Mouse (Mus musculus) CH12F3 (cell line): ENCODE measurements around the gene Lmbrd1.
"Not testable (repeated sequence)": the region's sequence is repeated elsewhere in the genome, so short reads cannot be mapped to it uniquely, and the experiment has no call there.

Experiments used
- in situ Hi-C: fragments of 300-500 bp; cut with MboI; formaldehyde crosslinking; loops from 2 replicates; pipeline ENCODE4 v1.14.3; 2020; ENCODE audit warnings: low sequenced_read_pairs

The Lmbrd1 gene

DNA sequence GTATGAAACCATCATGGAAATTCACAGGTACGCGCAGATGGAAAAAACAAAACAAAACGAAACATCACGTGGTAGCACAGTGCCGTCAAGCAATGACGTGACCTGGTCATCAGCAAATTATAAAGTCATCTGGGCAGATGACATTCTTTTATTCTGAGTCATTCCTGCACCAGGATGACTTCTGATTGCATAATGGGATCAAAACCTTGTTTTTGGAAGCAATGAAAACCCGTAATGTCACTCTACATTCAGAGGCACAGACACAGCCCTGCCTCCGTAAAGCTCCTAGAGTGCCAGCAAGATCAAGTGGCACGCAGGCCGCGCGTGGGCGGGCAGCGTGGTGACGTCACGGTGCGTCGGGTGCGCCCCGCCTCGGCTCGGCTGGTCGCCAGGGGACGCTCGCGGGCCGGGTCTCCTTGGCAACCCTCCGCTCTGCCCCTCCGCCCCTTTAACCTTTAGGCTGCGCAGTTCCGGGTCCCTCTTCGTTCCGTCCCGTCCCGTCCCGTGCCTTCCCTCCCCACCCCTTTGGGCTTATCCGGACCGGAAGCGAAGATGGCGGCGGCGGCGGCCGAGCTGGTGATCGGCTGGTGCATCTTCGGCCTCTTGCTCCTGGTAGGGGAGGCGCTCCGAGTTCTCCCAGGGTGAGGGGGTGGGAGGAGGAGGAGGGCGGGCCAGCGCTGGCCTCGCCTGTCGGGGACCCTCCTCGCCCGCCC is at the start of gene Lmbrd1:
Lmbrd1 (plus strand) TSS at position 426 of the 713 bp plus-strand sequence.
- in situ Hi-C loops = no loop called here

GRCm38 (mm10) chr1:24633553-24634132 is 44.8 kb upstream of the Lmbrd1 start:
- in situ Hi-C loops = no loop called here

GRCm38 (mm10) chr1:24650100-24650499 is 28.3 kb upstream of the Lmbrd1 start:
- in situ Hi-C loops = no loop called here

DNA sequence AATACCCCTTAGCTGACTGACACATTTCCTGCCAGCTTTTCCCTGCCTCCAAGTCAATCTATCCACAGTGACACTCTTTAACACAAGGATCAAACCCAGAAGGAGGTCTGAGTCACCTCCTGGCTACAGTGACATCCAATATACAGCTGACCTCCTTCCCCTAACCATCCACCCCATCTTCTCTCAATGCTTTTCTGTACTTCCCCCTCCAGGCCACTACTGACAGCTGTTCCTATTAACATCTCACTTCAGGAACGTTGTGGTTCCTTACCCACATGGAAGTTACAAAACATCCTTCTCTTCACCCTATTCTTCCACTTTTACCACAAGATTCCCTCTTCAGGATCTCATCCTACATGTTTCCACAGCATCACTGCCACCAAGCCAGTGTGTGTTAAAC is 18.5 kb upstream of the Lmbrd1 start:
- in situ Hi-C loops = no loop called here

DNA sequence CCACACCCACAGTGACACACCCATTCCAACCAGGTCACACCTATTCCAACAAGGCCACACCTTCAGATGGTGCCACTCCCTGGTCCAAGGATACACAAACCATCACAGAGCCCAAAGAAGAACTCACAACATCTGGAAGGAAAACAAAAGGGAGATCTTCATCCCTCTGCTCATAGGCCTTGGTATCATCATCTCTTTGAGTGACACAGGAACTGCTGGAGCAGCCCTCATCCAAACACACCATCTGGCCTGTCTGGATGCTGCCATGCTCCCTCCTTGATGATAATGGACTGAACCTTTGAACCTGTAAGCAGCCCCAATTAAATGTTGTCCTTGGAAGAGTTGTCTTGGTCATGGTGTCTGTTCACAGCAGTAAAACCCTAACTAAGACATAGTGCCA is 17.8 kb upstream of the Lmbrd1 start:
- in situ Hi-C loops = not testable (repeated sequence)

DNA sequence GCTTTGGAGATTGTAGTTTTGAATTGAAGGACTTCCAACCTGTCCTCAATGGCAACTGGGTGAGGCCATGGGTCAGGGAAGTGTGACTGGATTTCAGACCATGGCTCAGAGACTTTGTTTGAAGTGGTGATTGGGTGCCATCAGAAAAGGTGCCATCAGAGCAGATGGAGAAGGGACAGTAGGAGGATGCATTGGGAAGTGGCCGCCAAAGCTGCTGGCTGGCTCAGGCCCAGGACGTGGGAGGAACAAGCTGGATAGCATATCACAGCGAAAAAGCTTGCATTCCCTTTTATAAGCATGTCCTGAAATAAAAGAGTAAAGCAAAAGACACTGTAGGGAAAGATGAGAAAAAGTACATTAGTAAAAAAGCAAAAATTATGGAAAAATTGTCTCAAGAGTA is 16.9 kb upstream of the Lmbrd1 start:
- in situ Hi-C loops = no loop called here

DNA sequence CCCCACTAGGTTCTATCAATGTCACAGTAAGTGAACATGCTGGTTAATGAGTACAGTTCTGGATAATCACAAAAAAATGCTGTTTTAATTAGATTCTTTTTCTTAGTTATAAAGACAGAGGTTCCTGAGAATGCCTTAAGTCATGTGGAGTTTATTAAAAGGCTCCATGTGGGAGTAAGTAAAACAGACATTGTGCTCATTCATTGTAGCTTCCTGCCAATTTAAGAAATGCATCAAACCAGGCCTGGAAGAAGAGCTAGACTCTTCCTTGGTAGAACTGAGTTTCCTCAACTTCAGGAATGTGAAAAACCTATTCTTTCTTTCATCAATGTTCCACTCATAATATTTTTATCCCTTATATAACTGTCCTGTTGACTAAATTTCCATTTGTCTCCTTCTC is 14.3 kb upstream of the Lmbrd1 start:
- in situ Hi-C loops = no loop called here

- in situ Hi-C loops = no loop called here
Observed at GRCm38 (mm10) chr1:24673231-24673630, 5.2 kb upstream of the Lmbrd1 start.

- in situ Hi-C loops = no loop called here
Observed at GRCm38 (mm10) chr1:24677706-24678105, 724 bp upstream of the Lmbrd1 start.

DNA sequence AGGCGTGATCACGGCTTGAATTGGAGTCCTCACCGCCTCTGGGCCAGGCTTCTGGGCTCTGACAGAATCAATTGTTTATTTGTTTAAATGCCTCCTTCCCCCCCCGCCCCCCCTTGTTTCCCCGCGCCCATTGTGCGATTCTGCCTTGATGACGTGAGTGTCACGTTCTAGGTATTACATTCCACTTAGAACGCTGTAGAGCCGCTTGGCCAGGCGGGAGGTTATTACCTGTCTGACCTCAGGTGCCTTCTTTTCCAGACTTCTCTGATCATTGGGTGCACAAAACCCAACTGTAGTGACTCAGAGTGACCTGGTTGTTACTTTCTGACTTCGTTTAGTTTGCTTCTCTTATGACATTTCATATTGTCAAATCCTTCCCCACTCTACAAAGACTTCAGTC is 641 bp downstream of the Lmbrd1 start:
- in situ Hi-C loops = no loop called here

DNA sequence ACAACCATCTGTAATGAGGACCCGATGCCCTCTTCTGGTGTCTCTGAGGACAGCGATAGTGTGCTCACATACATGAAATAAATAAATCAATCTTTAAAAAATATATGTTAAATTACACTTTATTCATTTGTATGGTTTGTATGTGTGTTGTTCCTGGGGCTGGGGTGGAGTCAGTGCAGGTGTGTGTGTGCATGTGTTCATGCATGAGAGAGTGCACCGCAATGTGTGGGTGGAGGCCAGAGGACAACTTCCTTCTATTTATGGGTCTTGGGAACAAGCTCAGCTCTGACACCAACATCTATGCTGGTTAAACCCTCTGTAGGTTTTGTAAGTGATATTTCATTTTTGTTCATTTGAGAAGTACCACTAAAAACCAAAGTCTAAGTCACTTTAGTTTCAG is 2.6 kb downstream of the Lmbrd1 start:
- in situ Hi-C loops = no loop called here

GRCm38 (mm10) chr1:24681946-24682345 is 3.5 kb downstream of the Lmbrd1 start:
- in situ Hi-C loops = no loop called here

GRCm38 (mm10) chr1:24683947-24684346 is 5.5 kb downstream of the Lmbrd1 start:
- in situ Hi-C loops = no loop called here

GRCm38 (mm10) chr1:24685606-24686005 is 7.2 kb downstream of the Lmbrd1 start:
- in situ Hi-C loops = no loop called here

DNA sequence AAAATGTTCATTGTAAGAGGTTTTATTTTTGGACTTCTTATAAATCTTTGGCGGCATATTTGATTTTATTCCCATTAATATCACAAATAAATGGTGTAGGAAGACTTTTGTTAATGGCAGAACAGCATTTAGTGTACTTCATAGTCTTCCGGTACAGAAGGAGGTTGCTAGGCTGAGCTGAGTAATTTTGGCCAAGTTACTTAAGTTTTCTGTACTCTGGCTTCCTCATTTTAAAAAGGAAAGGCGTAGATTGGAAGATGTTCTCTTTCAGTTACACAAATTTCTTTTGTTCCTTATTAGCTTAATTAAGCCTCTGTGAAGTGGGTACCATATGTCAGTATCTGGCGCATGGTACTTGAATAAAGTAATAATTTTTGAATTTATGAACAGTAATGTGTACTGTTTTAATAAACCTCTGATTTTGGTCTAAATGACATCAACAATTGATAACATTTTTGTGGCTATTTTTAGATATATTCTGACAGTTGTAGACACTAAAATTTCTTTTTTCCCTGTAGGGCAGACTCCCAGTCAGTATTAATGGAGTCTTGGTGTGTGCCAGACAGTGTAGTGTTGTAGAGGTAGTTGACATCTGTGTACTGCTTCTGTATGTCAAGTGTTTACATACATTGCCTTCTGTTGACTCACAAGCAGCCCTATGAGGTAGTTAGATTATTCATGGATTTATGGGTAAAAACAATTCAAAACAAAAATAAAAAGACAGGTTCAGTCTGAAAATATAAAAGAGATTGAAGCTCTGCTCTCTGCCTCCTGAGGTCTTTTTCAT is 8.0 kb downstream of the Lmbrd1 start:
- in situ Hi-C loops = no loop called here

DNA sequence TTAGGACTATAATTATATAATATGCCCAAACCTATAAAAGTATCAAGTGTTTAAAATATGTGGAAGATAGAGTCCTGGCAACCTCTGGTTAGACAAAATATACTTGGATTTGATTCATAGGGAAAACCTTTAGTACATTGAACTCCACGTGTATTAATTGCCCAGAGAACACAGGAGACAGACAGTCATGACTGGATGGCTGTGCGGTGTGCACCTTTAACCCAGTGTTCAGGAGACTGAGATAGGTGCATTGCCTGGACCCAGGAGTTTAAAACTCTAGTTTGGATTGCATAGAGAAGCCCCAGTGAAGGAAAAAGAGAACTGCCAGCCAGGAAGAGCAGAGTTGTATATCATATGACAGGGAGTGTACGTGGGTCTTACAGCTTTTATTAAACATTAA is 19.2 kb downstream of the Lmbrd1 start:
- in situ Hi-C loops = no loop called here

DNA sequence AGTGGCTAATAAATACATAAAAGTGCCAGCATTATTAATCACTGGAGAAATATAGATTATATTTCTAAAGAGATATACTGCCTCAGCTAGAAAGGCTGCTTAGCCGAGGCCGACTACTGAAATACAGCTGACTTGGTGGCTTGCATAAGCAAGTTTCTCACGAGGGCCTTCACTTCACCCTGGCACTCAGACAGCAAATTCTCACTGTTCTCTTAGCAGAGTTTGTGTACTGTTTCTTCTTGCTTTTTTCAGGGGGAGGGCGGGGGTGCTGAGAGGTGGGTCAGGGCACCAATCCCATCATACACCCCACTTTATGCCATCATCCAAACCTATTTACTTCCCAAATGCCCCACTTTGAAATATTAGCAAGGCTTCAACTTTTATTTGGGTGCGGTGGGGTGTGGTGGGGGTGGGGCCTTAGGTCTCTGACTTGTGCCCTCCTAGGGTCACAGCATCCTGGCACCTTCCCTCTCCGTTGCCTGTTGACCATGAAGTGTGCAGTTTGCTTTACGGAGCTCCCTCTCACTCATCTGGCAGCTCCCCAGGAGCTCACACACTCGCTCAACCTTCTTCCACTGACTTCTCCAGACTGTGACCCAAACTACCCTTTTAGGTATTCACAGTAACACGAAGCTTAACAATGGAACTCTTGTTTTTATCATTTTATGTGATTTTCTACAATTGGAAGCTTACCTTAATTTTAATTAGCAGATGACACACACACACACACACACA is 19.9 kb downstream of the Lmbrd1 start:
- in situ Hi-C loops = no loop called here

- in situ Hi-C loops = no loop called here
Observed at GRCm38 (mm10) chr1:24699320-24699719, 20.9 kb downstream of the Lmbrd1 start.

GRCm38 (mm10) chr1:24700241-24700640 is 21.8 kb downstream of the Lmbrd1 start:
- in situ Hi-C loops = no loop called here

DNA sequence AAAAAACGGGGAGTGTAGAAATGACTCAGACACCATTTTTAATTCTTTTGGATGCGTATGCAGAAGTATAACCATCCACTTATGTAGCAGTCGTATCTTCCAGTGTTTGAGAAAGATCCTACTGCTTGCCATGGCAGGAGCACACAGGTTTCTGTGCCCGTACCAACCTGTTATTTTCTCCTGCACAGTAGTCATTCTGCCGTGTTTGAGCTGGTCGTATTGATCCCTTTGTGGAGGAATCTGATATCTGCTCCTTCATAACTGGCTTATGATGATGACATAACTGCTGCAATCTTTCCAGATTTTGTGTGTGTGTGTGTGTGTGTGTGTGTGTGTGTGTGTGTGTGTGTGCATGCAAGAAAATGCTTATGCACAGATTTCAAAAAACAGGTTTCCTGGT is 25.4 kb downstream of the Lmbrd1 start:
- in situ Hi-C loops = no loop called here

DNA sequence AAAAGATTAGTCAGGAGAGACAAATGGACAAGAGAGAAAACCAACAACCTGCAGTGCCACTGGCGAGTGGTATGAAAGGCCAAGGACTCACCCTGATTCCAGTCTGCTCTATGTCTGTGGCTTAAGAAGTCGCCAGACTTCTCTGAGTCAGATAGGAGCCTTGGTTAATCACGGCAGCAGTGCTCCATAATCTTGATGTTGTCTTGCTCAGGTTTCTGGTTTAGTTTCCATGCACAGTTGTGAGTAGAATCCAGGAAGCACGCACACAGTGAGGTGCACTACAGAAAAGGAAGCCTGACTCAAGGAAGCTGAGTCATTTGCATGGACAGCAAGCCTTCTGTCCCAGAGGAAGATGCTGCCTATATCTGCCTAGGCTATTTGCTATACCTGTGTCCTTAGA is 37.9 kb downstream of the Lmbrd1 start:
- in situ Hi-C loops = no loop called here
